Mouse (Mus musculus) heart, postnatal 0 days (tissue): Measurements from ENCODE around the gene Mst1.

ENCODE experiments used
- CTCF ChIP-seq: IDR thresholded peaks from 2 replicates; pipeline ENCODE4 v1.5.1; 2016; ENCODE audit warnings: antibody characterized with exemption, control low read depth, low read depth
- EP300 ChIP-seq: IDR thresholded peaks from 2 replicates; pipeline ENCODE4 v1.6.1; 2016; ENCODE audit warnings: antibody characterized with exemption, low read depth

DNA sequence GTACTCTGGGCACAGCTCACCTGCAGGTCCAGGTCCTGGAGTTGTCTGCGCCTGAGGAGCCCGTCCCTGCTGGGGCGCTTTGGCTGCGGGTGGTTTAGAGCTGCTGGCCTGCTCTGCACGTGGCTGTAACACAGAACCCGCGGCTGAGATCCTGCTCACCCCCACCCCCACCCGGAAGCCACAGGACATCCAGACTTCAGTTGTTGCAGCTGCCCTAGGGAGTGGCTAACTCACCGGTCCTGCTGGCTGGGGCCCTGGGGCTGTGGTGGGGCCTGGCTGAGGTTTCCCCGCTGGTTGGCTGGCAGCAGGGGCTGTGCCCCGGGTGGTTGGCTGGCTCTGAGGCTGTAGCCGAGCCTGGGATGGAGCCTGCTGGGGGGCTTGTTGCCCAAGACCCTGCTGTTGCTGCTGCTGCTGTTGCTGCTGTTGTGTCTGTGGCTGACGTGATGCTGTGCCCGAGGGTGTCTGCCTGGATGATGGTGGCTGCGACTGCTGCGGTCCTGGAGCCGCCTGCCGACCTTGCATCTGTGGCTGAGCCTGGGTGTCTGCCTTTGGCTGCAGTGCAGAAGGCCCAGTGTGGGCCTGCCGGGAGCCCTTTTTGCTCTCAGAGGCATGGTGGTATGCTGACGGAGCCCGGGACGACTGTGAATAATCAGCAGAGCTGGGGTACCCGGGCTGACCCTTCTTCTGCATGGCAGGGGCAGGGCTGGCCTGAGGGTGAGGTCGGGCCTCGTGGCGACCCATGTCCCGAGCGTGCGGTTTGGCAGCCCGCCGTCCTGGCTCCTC is 24.7 kb downstream of the Mst1 start:
- TF ChIP-seq CTCF (no peak), EP300 (no peak)
